Mouse (Mus musculus): ENCODE measurements around the gene Nrg3. TPM values are rescaled to one million over a fixed set of nuclear protein-coding genes. Genes with fewer than 3 reads are reported as not detected.

Gene Nrg3
- total RNA-seq (2021), result 3.7 and 6.1 TPM in 2 replicates
- long read RNA-seq, partial matches to known transcripts, result 0 of 3 reads
- long read RNA-seq, other reads (novel, unspliced or antisense), result 3 of 3 reads

GRCm38 (mm10) chr14:39472790-39473761 lies at the start of gene Nrg3:
Gene Nrg3 (minus strand): TSS chr14:39473088.
- peak; percentile 13 for DNase-seq

GRCm38 (mm10) chr14:39508956-39509355 lies 36.1 kb upstream of the Nrg3 start:
- no peak for DNase-seq

- DNase-seq, result peak; percentile 2
These were observed 903 bp upstream of the Nrg3 start for GRCm38 (mm10) chr14:39473771-39474211.

GRCm38 (mm10) chr14:39472146-39472751 lies 639 bp downstream of the Nrg3 start:
- peak; percentile 7 for DNase-seq

GRCm38 (mm10) chr14:39471236-39471981 lies 1.5 kb downstream of the Nrg3 start:
- DNase-seq, result no peak

- no peak for DNase-seq
These were observed 27.4 kb downstream of the Nrg3 start for GRCm38 (mm10) chr14:39445501-39445900.

- no peak for DNase-seq
These were observed 44.4 kb downstream of the Nrg3 start for GRCm38 (mm10) chr14:39428503-39428902.

- no peak for DNase-seq
These were observed 51.0 kb downstream of the Nrg3 start for GRCm38 (mm10) chr14:39421874-39422273.

GRCm38 (mm10) chr14:39413270-39413669 lies 59.6 kb downstream of the Nrg3 start:
- no peak for DNase-seq

- no peak for DNase-seq
These were observed 86.0 kb downstream of the Nrg3 start for GRCm38 (mm10) chr14:39386845-39387244.

GRCm38 (mm10) chr14:39381321-39381720 lies 91.6 kb downstream of the Nrg3 start:
- DNase-seq, result no peak

GRCm38 (mm10) chr14:39373220-39373619 lies 99.7 kb downstream of the Nrg3 start:
- DNase-seq, result no peak

- no peak for DNase-seq
These were observed 116.6 kb downstream of the Nrg3 start for GRCm38 (mm10) chr14:39356251-39356650.

GRCm38 (mm10) chr14:39351979-39352737 lies 120.7 kb downstream of the Nrg3 start:
- DNase-seq, result no peak

GRCm38 (mm10) chr14:39317424-39318110 lies 155.3 kb downstream of the Nrg3 start:
- DNase-seq, result peak; percentile 37

- no peak for DNase-seq
These were observed 158.8 kb downstream of the Nrg3 start for GRCm38 (mm10) chr14:39314111-39314510.

- no peak for DNase-seq
These were observed 207.8 kb downstream of the Nrg3 start for GRCm38 (mm10) chr14:39265121-39265520.

GRCm38 (mm10) chr14:39264422-39264821 lies 208.5 kb downstream of the Nrg3 start:
- DNase-seq, result no peak

GRCm38 (mm10) chr14:39261016-39261415 lies 211.9 kb downstream of the Nrg3 start:
- DNase-seq, result no peak

GRCm38 (mm10) chr14:39255391-39255790 lies 217.5 kb downstream of the Nrg3 start:
- DNase-seq, result no peak

GRCm38 (mm10) chr14:39240267-39240666 lies 232.6 kb downstream of the Nrg3 start:
- no peak for DNase-seq
